Mouse (Mus musculus): ENCODE results near the gene Hpn. TPM values are rescaled to one million over a fixed set of nuclear protein-coding genes. Genes with fewer than 3 reads are reported as not detected.
A peak's percentile ranks its signal among the peaks of the same experiment; 100 is the strongest.

Gene Hpn
- polyA plus RNA-seq (2015; fragmentation: Nextera tagmentation; extraction: Ambion mirVana): 17.4 and 23.2 TPM in 2 replicates

GRCm38 (mm10) chr7:31115182-31115581 lies at the start of gene Hpn:
Gene Hpn, minus strand, starts transcription at chr7:31115290.
- peaks cover 15% of the 10 kb centered on the region for H3K4me1 ChIP-seq (replicated peaks; ENCODE audit: control insufficient read depth, insufficient read depth, low read length)
- ATAC-seq (ENCODE audit: low read depth): peak; percentile 87
- peak within 1 kb of the TSS; percentile 65 for H3K27ac ChIP-seq (ENCODE audit: low read length)
- H3K36me3 ChIP-seq (ENCODE audit: control insufficient read depth, insufficient read depth, low read length): no peaks in the 10 kb centered on the region
- H3K27me3 ChIP-seq (ENCODE audit: control insufficient read depth, insufficient read depth, low read depth, low read length): no peaks in the 10 kb centered on the region
- WGBS: 17% methylated on average over 14 of the region's 15 CpGs
- H3K9me3 ChIP-seq (ENCODE audit: control insufficient read depth, low read length): no peaks in the 10 kb centered on the region
- H3K9ac ChIP-seq (ENCODE audit: low read length): peak within 1 kb of the TSS; percentile 61
- H3K4me2 ChIP-seq (ENCODE audit: low read depth, low read length): peak within 1 kb of the TSS; percentile 53
- H3K4me3 ChIP-seq (ENCODE audit: low read length): peak within 1 kb of the TSS; percentile 37

GRCm38 (mm10) chr7:31164748-31165147 lies 49.7 kb upstream of the Hpn start:
- ATAC-seq (ENCODE audit: low read depth): no peak

GRCm38 (mm10) chr7:31163666-31164577 lies 48.8 kb upstream of the Hpn start:
- 64% methylated on average over 3 of the region's 3 CpGs for WGBS
- H3K4me2 ChIP-seq (ENCODE audit: low read depth, low read length): no peak overlapping the region
- H3K4me1 ChIP-seq (replicated peaks; ENCODE audit: control insufficient read depth, insufficient read depth, low read length): 0 out of 2 replicates have a peak, but pooled peaks cover 2% of the 10 kb centered on the region
- no peaks in the 10 kb centered on the region for H3K36me3 ChIP-seq (ENCODE audit: control insufficient read depth, insufficient read depth, low read length)
- no peak overlapping the region for H3K4me3 ChIP-seq (ENCODE audit: low read length)
- H3K27ac ChIP-seq (ENCODE audit: low read length): no peak overlapping the region
- no peaks in the 10 kb centered on the region for H3K27me3 ChIP-seq (ENCODE audit: control insufficient read depth, insufficient read depth, low read depth, low read length)
- no peak for ATAC-seq (ENCODE audit: low read depth)
- no peak overlapping the region for H3K9ac ChIP-seq (ENCODE audit: low read length)
- H3K9me3 ChIP-seq (ENCODE audit: control insufficient read depth, low read length): no peaks in the 10 kb centered on the region

More at GRCm38 (mm10) chr7:31164748-31165147, 49.7 kb upstream of the Hpn start:
- Histone ChIP-seq H3K27me3 (ENCODE audit: control insufficient read depth, insufficient read depth, low read depth, low read length) (no peaks in the 10 kb centered on the region), H3K36me3 (ENCODE audit: control insufficient read depth, insufficient read depth, low read length) (no peaks in the 10 kb centered on the region), H3K27ac (ENCODE audit: low read length) (no peak overlapping the region), H3K4me1 (replicated peaks; ENCODE audit: control insufficient read depth, insufficient read depth, low read length) (0 out of 2 replicates have a peak, but pooled peaks cover 2% of the 10 kb centered on the region), H3K4me2 (ENCODE audit: low read depth, low read length) (no peak overlapping the region), H3K9ac (ENCODE audit: low read length) (no peak overlapping the region), H3K9me3 (ENCODE audit: control insufficient read depth, low read length) (no peaks in the 10 kb centered on the region), H3K4me3 (ENCODE audit: low read length) (no peak overlapping the region)
- WGBS: 55% methylated on average over 1 of the region's 1 CpGs

GRCm38 (mm10) chr7:31162324-31162723 lies 47.2 kb upstream of the Hpn start:
- Histone ChIP-seq H3K9ac (ENCODE audit: low read length) (no peak overlapping the region), H3K36me3 (ENCODE audit: control insufficient read depth, insufficient read depth, low read length) (no peaks in the 10 kb centered on the region), H3K4me2 (ENCODE audit: low read depth, low read length) (no peak overlapping the region), H3K4me1 (replicated peaks; ENCODE audit: control insufficient read depth, insufficient read depth, low read length) (0 out of 2 replicates have a peak, but pooled peaks cover 2% of the 10 kb centered on the region), H3K27ac (ENCODE audit: low read length) (no peak overlapping the region), H3K9me3 (ENCODE audit: control insufficient read depth, low read length) (no peaks in the 10 kb centered on the region), H3K27me3 (ENCODE audit: control insufficient read depth, insufficient read depth, low read depth, low read length) (no peaks in the 10 kb centered on the region), H3K4me3 (ENCODE audit: low read length) (no peak overlapping the region)
- ATAC-seq (ENCODE audit: low read depth): no peak
- WGBS: 48% methylated on average over 11 of the region's 11 CpGs

GRCm38 (mm10) chr7:31161831-31162230 lies 46.7 kb upstream of the Hpn start:
- Histone ChIP-seq H3K27me3 (ENCODE audit: control insufficient read depth, insufficient read depth, low read depth, low read length) (no peaks in the 10 kb centered on the region), H3K9ac (ENCODE audit: low read length) (no peak overlapping the region), H3K4me3 (ENCODE audit: low read length) (no peak overlapping the region), H3K9me3 (ENCODE audit: control insufficient read depth, low read length) (no peaks in the 10 kb centered on the region), H3K27ac (ENCODE audit: low read length) (no peak overlapping the region), H3K4me2 (ENCODE audit: low read depth, low read length) (no peak overlapping the region), H3K4me1 (replicated peaks; ENCODE audit: control insufficient read depth, insufficient read depth, low read length) (0 out of 2 replicates have a peak, but pooled peaks cover 2% of the 10 kb centered on the region), H3K36me3 (ENCODE audit: control insufficient read depth, insufficient read depth, low read length) (no peaks in the 10 kb centered on the region)
- 58% methylated on average over 3 of the region's 3 CpGs for WGBS
- ATAC-seq (ENCODE audit: low read depth): no peak

GRCm38 (mm10) chr7:31161246-31161645 lies 46.2 kb upstream of the Hpn start:
- WGBS: 72% methylated on average over 3 of the region's 3 CpGs

GRCm38 (mm10) chr7:31160763-31161162 lies 45.7 kb upstream of the Hpn start:
- Histone ChIP-seq H3K4me1 (replicated peaks; ENCODE audit: control insufficient read depth, insufficient read depth, low read length) (peaks cover 7% of the 10 kb centered on the region), H3K4me3 (ENCODE audit: low read length) (no peak overlapping the region), H3K36me3 (ENCODE audit: control insufficient read depth, insufficient read depth, low read length) (no peaks in the 10 kb centered on the region), H3K27ac (ENCODE audit: low read length) (no peak overlapping the region), H3K9ac (ENCODE audit: low read length) (no peak overlapping the region), H3K27me3 (ENCODE audit: control insufficient read depth, insufficient read depth, low read depth, low read length) (no peaks in the 10 kb centered on the region), H3K4me2 (ENCODE audit: low read depth, low read length) (no peak overlapping the region), H3K9me3 (ENCODE audit: control insufficient read depth, low read length) (no peaks in the 10 kb centered on the region)
- ATAC-seq (ENCODE audit: low read depth): no peak
- 34% methylated on average over 5 of the region's 5 CpGs for WGBS

More at GRCm38 (mm10) chr7:31161246-31161645, 46.2 kb upstream of the Hpn start:
- no peak overlapping the region for H3K9ac ChIP-seq (ENCODE audit: low read length)
- H3K4me2 ChIP-seq (ENCODE audit: low read depth, low read length): no peak overlapping the region
- no peaks in the 10 kb centered on the region for H3K9me3 ChIP-seq (ENCODE audit: control insufficient read depth, low read length)
- no peak overlapping the region for H3K4me3 ChIP-seq (ENCODE audit: low read length)
- H3K36me3 ChIP-seq (ENCODE audit: control insufficient read depth, insufficient read depth, low read length): no peaks in the 10 kb centered on the region
- no peak for ATAC-seq (ENCODE audit: low read depth)
- H3K27me3 ChIP-seq (ENCODE audit: control insufficient read depth, insufficient read depth, low read depth, low read length): no peaks in the 10 kb centered on the region
- H3K27ac ChIP-seq (ENCODE audit: low read length): no peak overlapping the region
- peaks cover 3% of the 10 kb centered on the region; the same call in 1 of the 2 replicates for H3K4me1 ChIP-seq (replicated peaks; ENCODE audit: control insufficient read depth, insufficient read depth, low read length)

GRCm38 (mm10) chr7:31156034-31156928 lies 41.2 kb upstream of the Hpn start:
- no peak overlapping the region for H3K4me3 ChIP-seq (ENCODE audit: low read length)
- peak overlapping the region; percentile 13; the same call in 1 of the 2 replicates for H3K9ac ChIP-seq (ENCODE audit: low read length)
- H3K27ac ChIP-seq (ENCODE audit: low read length): peak overlapping the region; percentile 34; the same call in 1 of the 2 replicates
- peaks cover 19% of the 10 kb centered on the region for H3K4me1 ChIP-seq (replicated peaks; ENCODE audit: control insufficient read depth, insufficient read depth, low read length)
- ATAC-seq (ENCODE audit: low read depth): no peak
- H3K27me3 ChIP-seq (ENCODE audit: control insufficient read depth, insufficient read depth, low read depth, low read length): no peaks in the 10 kb centered on the region
- peak overlapping the region; percentile 13; the same call in 1 of the 2 replicates for H3K4me2 ChIP-seq (ENCODE audit: low read depth, low read length)
- no peaks in the 10 kb centered on the region for H3K36me3 ChIP-seq (ENCODE audit: control insufficient read depth, insufficient read depth, low read length)
- H3K9me3 ChIP-seq (ENCODE audit: control insufficient read depth, low read length): no peaks in the 10 kb centered on the region
- 21% methylated on average over 15 of the region's 19 CpGs for WGBS
